Mouse (Mus musculus): ENCODE results near the gene Zfp598.
"Not testable (repeated sequence)": the region's sequence is repeated elsewhere in the genome, so short reads cannot be mapped to it uniquely, and the experiment has no call there.

The Zfp598 gene

DNA sequence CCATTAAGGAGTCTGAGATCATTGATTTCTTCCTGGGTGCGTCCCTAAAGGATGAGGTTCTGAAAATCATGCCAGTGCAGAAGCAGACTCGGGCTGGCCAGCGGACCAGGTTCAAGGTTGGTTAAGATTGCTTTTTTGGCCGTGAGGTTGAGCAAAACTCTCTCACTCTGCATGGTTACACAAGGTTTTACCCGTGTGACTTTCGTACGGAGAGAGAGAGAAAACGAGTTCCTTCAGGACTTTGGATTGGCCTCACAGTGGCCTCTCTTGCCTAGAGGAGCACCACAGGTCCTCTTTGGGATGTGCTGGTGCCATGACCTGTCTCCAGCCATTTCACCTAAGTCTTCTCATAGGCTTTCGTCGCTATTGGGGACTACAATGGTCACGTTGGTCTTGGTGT, 51.1 kb downstream of the Zfp598 start:
- DNase-seq (ENCODE audit: low spot score in 2 of 2): not testable (repeated sequence)

DNA sequence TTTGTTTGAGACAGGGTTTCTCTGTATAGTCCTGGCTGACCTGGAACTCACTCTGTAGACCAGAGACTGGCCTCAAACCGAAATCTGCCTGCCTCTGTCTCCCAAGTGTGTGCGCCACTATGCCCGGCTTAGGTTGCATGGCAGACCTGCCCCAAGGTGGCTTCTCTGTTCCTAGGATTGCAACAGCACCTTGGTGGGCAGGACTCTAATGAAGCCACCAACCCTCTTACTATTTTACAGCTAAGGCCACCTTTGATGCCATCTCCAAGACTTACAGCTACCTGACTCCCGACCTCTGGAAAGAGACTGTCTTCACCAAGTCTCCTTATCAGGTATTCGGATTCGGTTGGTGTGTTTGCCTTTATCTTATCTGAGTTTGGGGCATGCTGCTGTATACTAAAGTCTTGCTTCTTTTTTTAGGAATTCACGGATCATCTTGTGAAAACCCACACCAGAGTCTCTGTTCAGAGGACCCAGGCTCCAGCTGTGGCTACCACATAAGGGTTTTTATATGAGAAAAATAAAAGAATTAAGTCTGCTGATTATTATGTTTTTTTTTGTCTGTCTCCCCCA, 52.0 kb downstream of the Zfp598 start:
- not testable (repeated sequence) for DNase-seq (ENCODE audit: low spot score in 2 of 2)

DNA sequence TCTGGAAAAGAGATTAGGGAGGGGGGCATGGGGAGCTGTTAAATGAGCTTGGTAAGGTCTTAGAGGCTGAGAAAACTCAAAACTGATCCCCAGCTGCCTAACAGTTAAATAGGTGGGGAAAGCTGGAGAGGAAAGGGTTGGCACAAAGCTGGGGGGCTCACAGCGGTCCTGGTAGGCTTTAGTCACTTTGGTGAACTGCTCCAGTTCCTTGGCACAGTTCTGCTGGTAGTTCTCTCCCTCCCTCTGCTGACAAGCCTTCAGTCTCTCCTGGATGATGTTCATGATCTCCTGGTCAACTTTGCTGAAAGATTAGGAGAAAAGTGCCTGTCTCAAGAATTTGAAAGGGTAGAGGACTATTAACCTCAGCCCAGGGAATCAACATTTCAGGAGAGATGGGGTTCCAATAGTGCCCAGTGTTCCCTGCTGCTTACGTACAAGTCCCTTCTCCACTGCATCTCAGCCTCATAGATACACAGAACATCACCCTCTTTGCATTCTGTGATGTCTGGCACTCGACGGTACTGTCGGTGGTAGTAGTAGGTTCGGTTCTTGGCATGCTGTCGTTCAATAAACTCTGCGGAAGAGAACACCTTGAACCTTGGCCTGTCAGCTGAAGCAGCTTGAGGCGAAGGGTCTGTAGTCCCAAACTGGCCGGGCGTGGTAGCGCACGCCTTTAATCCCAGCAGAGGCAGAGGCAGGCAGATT, 52.9 kb downstream of the Zfp598 start:
- no peak for DNase-seq (ENCODE audit: low spot score in 2 of 2)

DNA sequence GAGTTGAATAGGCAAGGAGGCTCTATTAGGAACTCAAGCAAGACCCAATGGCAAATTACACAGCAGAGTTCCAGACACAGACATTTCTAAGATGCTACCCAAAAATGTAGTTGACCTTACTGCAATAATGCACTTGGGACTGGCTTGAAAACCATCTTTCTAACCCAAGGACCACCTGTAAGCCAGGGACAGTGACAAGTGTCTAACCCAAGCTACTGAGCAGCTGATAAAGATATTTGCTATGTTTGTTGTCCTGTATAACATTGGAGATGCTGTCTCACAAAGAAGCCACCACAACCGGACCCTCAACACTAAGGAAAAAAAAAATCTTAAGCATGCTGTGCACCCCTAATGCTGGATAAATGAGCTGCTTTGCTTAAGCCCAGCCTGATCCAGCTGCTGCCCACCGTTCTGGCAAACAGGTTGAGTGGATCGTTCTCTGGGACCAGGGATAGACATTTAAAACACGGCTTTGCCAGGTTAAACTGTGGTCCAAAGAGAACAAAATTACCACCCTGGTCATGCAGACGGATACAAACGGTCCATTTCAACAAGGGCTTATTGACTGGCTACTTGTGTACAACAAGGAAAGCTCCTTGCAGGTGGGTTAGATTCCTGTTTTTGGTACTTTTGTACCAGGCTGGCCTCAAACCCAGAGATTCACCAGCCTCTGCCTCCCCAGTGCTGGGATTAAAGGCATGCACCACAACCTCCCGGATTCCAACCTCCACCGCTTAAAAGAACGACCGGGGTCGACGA, 53.8 kb downstream of the Zfp598 start:
- DNase-seq (ENCODE audit: low spot score in 2 of 2): no peak

DNA sequence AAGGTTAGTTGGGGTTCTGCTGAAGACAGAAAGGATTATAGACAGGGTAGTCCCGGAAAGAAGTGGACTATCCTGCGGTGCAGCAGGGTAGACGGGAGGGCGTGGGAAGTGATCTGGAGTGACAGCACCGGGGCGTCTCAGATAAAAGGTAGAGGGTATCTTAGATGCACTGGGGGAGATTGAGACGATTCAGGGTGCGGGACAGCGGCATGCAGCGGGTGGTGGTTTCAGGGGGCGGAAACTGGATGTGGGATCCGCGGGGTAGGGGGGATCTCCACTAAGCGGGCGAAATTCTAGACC, 54.3 kb downstream of the Zfp598 start:
- no peak for DNase-seq (ENCODE audit: low spot score in 2 of 2)

DNA sequence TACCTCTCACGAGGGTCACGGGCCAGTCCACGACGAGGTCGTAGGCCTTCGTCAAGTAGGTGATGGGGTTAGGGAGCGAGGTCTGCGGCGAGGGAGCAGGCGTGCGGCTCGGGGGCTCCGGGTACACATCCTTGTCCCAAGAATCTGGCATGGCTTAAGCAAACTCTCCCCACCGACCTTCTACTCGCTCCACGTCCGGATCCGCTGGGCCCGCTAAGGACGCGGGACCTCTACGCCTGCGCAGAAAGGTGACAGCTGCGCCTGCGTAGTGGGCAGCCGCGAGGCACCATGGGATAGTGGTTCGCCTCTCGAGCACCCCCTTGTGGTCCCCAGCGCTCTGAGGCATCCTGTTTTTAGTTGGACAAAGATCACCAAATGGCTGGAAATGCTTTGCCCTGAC, 54.7 kb downstream of the Zfp598 start, which contains the start of gene Ndufb10:
TSS of gene Ndufb10 (minus strand) at position 295 of the 400 bp plus-strand sequence.
- peak; percentile 94 to 98 for DNase-seq (ENCODE audit: low spot score in 2 of 2)

DNA sequence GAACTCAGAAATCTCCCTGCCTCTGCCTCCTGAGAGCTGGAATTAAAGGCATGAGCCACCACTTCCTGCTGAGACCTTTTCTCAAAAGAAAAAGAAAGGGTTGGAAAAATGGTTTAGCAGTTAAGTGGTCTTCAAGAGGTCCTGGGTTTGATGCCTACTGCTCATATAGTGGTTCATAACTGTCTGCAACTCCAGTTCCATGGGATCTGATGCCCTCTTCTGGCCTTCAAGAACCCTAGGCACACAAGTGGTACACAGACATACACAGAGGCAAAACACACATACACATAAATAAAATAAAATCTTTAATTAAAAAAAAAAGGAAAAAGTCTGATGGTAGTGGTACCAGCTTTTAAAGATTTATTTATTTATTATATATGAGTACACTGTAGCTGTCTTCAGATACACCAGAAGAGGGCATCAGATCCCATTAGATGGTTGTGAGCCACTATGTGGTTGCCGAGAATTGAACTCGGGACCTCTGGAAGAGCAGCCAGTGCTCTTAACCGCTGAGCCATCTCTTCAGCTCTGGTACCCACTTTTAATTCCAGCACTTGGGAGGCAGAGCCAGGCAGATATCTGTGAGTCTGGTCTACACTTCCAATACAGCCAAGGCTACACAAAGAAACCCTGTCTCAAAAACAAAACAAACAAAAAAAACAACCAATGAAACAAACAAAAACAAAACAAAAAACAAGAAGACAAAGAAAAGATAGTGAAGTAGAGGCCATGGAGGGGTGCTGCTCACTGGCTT, 56.3 kb downstream of the Zfp598 start:
- no peak for DNase-seq (ENCODE audit: low spot score in 2 of 2)

DNA sequence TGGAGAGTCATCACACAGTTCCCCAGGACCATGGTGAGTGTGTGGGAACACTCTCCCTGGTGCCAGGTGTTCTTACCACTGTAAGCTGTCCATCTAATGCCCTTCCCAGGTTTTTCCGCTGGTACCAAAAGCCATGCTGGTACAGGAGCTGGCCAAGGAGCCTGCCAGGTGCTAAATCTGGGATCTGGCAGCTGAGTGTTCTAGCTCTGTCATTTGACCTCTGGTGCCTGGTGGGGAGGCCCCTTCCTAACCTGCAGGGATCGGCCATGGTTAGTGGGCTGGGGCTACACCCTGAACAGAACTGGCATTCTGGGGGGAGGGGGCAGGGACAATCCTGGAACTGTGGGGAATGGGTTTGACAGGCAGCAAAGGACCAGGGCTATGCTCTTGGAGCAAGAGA, 58.1 kb downstream of the Zfp598 start, which contains the start of gene Rpl3l:
TSS of gene Rpl3l (plus strand) at position 203 of the 400 bp plus-strand sequence.
- DNase-seq (ENCODE audit: low spot score in 2 of 2): no peak

DNA sequence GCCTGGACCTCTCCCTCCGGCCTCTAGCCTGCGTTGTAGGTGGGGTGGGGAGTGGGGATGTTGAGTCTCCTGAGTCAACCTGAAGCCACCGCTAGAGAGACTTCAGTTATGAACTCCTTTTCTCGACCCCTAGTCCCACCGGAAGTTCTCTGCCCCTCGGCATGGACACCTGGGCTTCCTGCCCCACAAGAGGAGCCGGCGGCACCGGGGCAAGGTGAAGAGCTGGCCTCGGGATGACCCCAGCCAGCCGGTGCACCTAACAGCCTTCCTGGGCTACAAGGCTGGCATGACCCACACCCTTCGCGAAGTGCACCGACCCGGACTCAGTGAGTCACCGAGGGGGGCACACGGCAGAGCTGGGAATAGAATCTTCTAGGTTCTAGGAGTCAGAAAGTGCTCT, 58.7 kb downstream of the Zfp598 start:
- DNase-seq (ENCODE audit: low spot score in 2 of 2): no peak

DNA sequence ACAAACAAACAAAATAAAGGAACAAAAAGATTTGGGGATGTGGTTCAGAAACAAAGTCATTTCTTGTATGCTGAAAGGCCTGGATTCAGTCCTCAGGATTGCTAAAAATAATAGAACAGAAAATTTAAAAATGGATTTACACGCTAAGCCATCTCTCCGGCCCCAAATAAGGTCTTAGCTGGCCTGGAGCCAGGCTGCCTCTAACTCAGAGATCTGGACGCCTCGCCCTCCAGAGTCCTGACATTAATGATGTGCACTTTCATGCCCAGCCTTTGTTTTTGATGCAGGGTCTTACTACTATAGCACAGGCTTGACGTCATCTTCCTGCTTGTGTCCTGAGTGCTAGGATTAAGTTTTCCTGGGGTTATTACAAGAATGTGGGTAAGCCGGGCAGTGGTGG, 59.6 kb downstream of the Zfp598 start:
- no peak for DNase-seq (ENCODE audit: low spot score in 2 of 2)

DNA sequence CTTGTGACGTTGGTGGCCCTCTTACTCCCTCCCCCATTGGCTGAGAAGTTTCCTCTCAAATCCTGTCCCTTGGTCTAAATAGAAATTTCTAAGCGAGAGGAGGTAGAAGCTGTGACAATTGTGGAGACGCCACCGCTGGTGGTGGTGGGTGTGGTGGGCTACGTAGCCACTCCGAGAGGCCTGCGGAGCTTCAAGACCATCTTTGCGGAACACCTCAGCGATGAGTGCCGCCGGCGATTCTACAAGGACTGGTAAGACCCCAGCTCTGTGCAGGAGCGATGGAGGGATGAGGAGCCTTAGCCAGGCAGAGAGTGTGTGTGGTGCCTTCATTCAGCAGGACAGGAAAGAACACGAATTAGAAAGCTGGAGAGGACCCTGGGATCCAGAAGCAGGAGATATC, 61.3 kb downstream of the Zfp598 start:
- no peak for DNase-seq (ENCODE audit: low spot score in 2 of 2)
